ENCODE assay signal across 24 mouse cellular contexts in genomic region chr16:65916831-65917230, GRCm38 (mm10).
"Had no signal": no experiment of that assay in that cellular context is flagged by ENCODE, and none has a peak within 500 bp of the region (broad histone marks: within the 10 kb centered on the region; RNA-seq: fewer than 3 reads in every experiment).

No protein-coding gene starts in this region.

- H3K27me3 ChIP-seq: heart, embryonic 13.5 days; heart, embryonic 15.5 days; hindbrain, embryonic 13.5 days; hindbrain, embryonic 15.5 days; limb, embryonic 12.5 days; limb, embryonic 15.5 days; liver, embryonic 12.5 days had no signal

- H3K27ac ChIP-seq: heart, adult 2 months; heart, embryonic 13.5 days; heart, embryonic 15.5 days; hindbrain, embryonic 13.5 days; hindbrain, embryonic 15.5 days; hindbrain, postnatal 0 days; limb, embryonic 12.5 days; limb, embryonic 15.5 days; liver, embryonic 12.5 days; liver, embryonic 14.5 days had no signal

- H3K9me3 ChIP-seq: heart, embryonic 13.5 days; heart, embryonic 15.5 days; hindbrain, embryonic 13.5 days; hindbrain, embryonic 15.5 days; limb, embryonic 12.5 days; limb, embryonic 15.5 days; liver, embryonic 12.5 days had no signal

- H3K4me2 ChIP-seq: heart, embryonic 11.5 days; heart, embryonic 13.5 days; heart, embryonic 15.5 days; hindbrain, embryonic 13.5 days; hindbrain, embryonic 15.5 days; limb, embryonic 12.5 days; limb, embryonic 15.5 days; liver, embryonic 12.5 days had no signal

- H3K36me3 ChIP-seq: heart, embryonic 13.5 days; heart, embryonic 15.5 days; hindbrain, embryonic 13.5 days; hindbrain, embryonic 15.5 days; limb, embryonic 12.5 days; limb, embryonic 15.5 days; liver, embryonic 12.5 days had no signal

- H3K4me1 ChIP-seq: heart, embryonic 13.5 days; heart, embryonic 15.5 days; hindbrain, embryonic 13.5 days; hindbrain, embryonic 15.5 days; limb, embryonic 12.5 days; limb, embryonic 15.5 days; liver, embryonic 12.5 days had no signal

- H3K9ac ChIP-seq: heart, embryonic 13.5 days; heart, embryonic 15.5 days; hindbrain, embryonic 13.5 days; hindbrain, embryonic 15.5 days; limb, embryonic 12.5 days; limb, embryonic 15.5 days; liver, embryonic 12.5 days; liver, embryonic 14.5 days had no signal

- ATAC-seq: hindbrain, postnatal 0 days; intestine, embryonic 16.5 days; liver, embryonic 12.5 days had no signal

- H3K4me3 ChIP-seq: heart, adult 2 months; heart, embryonic 13.5 days; heart, embryonic 15.5 days; hindbrain, embryonic 13.5 days; hindbrain, embryonic 15.5 days; limb, embryonic 12.5 days; limb, embryonic 15.5 days; liver, embryonic 12.5 days had no signal

- DNase-seq: gastrocnemius, postnatal 14 days; gastrocnemius, postnatal 36 days; heart, adult 11 months; heart, adult 2 months; heart, postnatal 14 days; heart, postnatal 36 days; kidney, adult 11 months; kidney, adult 8-10 months; kidney, postnatal 14 days; kidney, postnatal 36 days; layer of hippocampus, adult 9-11 months; layer of hippocampus, postnatal 36 days; left cerebral cortex, postnatal 4 days had no signal
